Mouse (Mus musculus) C2C12 (cell line): ENCODE measurements at regions not wholly inside any gene's neighbourhood (a gene's known extent, or its start where the extent isn't known, plus 50 kb on each side); places are given as distances from the start of the nearest gene placed in this dataset.

Experiments used
- H3K27me3 ChIP-seq: one replicate; pipeline ENCODE4 v1.6.1; 2011; ENCODE audit not compliant: control insufficient read depth, insufficient read depth, insufficient read length
- H3K36me3 ChIP-seq: one replicate; pipeline ENCODE4 v1.6.1; 2011; ENCODE audit not compliant: control insufficient read depth, insufficient read depth
- H3K4me3 ChIP-seq: one replicate; pipeline ENCODE4 v1.5.1; 2011; ENCODE audit warnings: mild to moderate bottlenecking, control low read depth; ENCODE audit not compliant: poor library complexity, insufficient read depth, severe bottlenecking
- H3K79me2 ChIP-seq: one replicate; pipeline ENCODE4 v1.6.1; 2011; ENCODE audit not compliant: control insufficient read depth, insufficient read depth
- H3K79me3 ChIP-seq: one replicate; pipeline ENCODE4 v1.6.1; 2011; ENCODE audit warnings: low read depth, control low read depth
- H3ac ChIP-seq: one replicate; pipeline ENCODE3; 2011; ENCODE audit warnings: low read depth; ENCODE audit not compliant: control insufficient read depth, insufficient read length
- CEBPB ChIP-seq: IDR thresholded peaks from one replicate; pipeline ENCODE4 v1.6.1; 2011; ENCODE audit warnings: low read depth, mild to moderate bottlenecking, control low read depth, moderate library complexity
- CTCF ChIP-seq: IDR thresholded peaks from one replicate; pipeline ENCODE4 v1.5.1; 2011; ENCODE audit not compliant: control insufficient read depth, insufficient read depth, insufficient read length
- FOSL1 ChIP-seq: IDR thresholded peaks from one replicate; pipeline ENCODE4 v1.8.0; 2011; ENCODE audit warnings: mild to moderate bottlenecking, low read length; ENCODE audit not compliant: poor library complexity, insufficient read depth, severe bottlenecking
- MAX ChIP-seq: IDR thresholded peaks from one replicate; pipeline ENCODE4 v1.6.1; 2011; ENCODE audit warnings: mild to moderate bottlenecking, control low read depth
- MYOD1 ChIP-seq: IDR thresholded peaks from one replicate; pipeline ENCODE4 v1.6.1; 2011; ENCODE audit warnings: low read depth; ENCODE audit not compliant: control insufficient read depth, insufficient read length
- MYOG ChIP-seq: IDR thresholded peaks from one replicate; pipeline ENCODE4 v1.6.1; 2011; ENCODE audit not compliant: control insufficient read depth, insufficient read length; ENCODE audit errors: extremely low read depth
- USF1 ChIP-seq: IDR thresholded peaks from one replicate; pipeline ENCODE4 v1.6.1; 2011; ENCODE audit warnings: low read depth, mild to moderate bottlenecking, control low read depth, moderate library complexity

- peaks cover 10% of the 10 kb centered on the region for H3K27me3 ChIP-seq
- H3K4me3 ChIP-seq, result no peak overlapping the region
- no peaks in the 10 kb centered on the region for H3K36me3 ChIP-seq
- H3K79me2 ChIP-seq, result no peaks in the 10 kb centered on the region
- no peaks in the 10 kb centered on the region for H3K79me3 ChIP-seq
- no peak for TF ChIP-seq CTCF
- TF ChIP-seq MAX, result no peak
- no peak for TF ChIP-seq FOSL1
- TF ChIP-seq USF1, result no peak
- no peak for TF ChIP-seq MYOD1
- no peak for TF ChIP-seq CEBPB
- TF ChIP-seq MYOG, result no peak
- H3ac ChIP-seq, result no peak overlapping the region
These were observed 71.4 kb upstream of the Trpm1 start for GRCm38 (mm10) chr7:64082201-64082600.

GRCm38 (mm10) chr7:64081618-64082017 is 72.0 kb upstream of the Trpm1 start:
- Histone ChIP-seq H3K36me3 (no peaks in the 10 kb centered on the region), H3K79me2 (no peaks in the 10 kb centered on the region), H3K4me3 (no peak overlapping the region), H3ac (no peak overlapping the region), H3K27me3 (peaks cover 10% of the 10 kb centered on the region), H3K79me3 (no peaks in the 10 kb centered on the region)
- no peak for TF ChIP-seq CTCF
- no peak for TF ChIP-seq CEBPB
- no peak for TF ChIP-seq MAX
- TF ChIP-seq USF1, result no peak
- no peak for TF ChIP-seq FOSL1
- no peak for TF ChIP-seq MYOG
- no peak for TF ChIP-seq MYOD1

GRCm38 (mm10) chr7:64081019-64081418 is 72.6 kb upstream of the Trpm1 start:
- H3K36me3 ChIP-seq, result no peaks in the 10 kb centered on the region
- H3ac ChIP-seq, result no peak overlapping the region
- TF ChIP-seq CEBPB (no peak), USF1 (no peak), MAX (no peak), CTCF (no peak), MYOG (no peak), MYOD1 (no peak), FOSL1 (no peak)

GRCm38 (mm10) chr7:64079301-64079700 is 74.3 kb upstream of the Trpm1 start:
- H3K79me3 ChIP-seq, result no peaks in the 10 kb centered on the region
- H3K4me3 ChIP-seq, result no peak overlapping the region
- TF ChIP-seq FOSL1, result no peak
- TF ChIP-seq CTCF, result no peak
- no peak for TF ChIP-seq MAX
- TF ChIP-seq MYOD1, result no peak
- no peak for TF ChIP-seq CEBPB
- TF ChIP-seq MYOG, result no peak
- TF ChIP-seq USF1, result no peak

More at GRCm38 (mm10) chr7:64081019-64081418, 72.6 kb upstream of the Trpm1 start:
- Histone ChIP-seq H3K79me2 (no peaks in the 10 kb centered on the region), H3K79me3 (no peaks in the 10 kb centered on the region), H3K27me3 (peaks cover 10% of the 10 kb centered on the region), H3K4me3 (no peak overlapping the region)

GRCm38 (mm10) chr7:64078646-64079045 is 75.0 kb upstream of the Trpm1 start:
- no peak overlapping the region for H3K4me3 ChIP-seq
- TF ChIP-seq USF1, result no peak
- no peak for TF ChIP-seq MAX
- TF ChIP-seq MYOG, result no peak
- TF ChIP-seq FOSL1, result no peak
- no peak for TF ChIP-seq MYOD1
- no peak for TF ChIP-seq CTCF
- no peak for TF ChIP-seq CEBPB
- peaks cover 10% of the 10 kb centered on the region for H3K27me3 ChIP-seq
- H3K79me3 ChIP-seq, result no peaks in the 10 kb centered on the region
- no peaks in the 10 kb centered on the region for H3K79me2 ChIP-seq
- H3ac ChIP-seq, result no peak overlapping the region
- no peaks in the 10 kb centered on the region for H3K36me3 ChIP-seq

More at GRCm38 (mm10) chr7:64079301-64079700, 74.3 kb upstream of the Trpm1 start:
- no peaks in the 10 kb centered on the region for H3K79me2 ChIP-seq
- H3K27me3 ChIP-seq, result peaks cover 10% of the 10 kb centered on the region
- H3K36me3 ChIP-seq, result no peaks in the 10 kb centered on the region
- H3ac ChIP-seq, result no peak overlapping the region

GRCm38 (mm10) chr7:64077526-64077925 is 76.1 kb upstream of the Trpm1 start:
- no peak overlapping the region for H3ac ChIP-seq
- H3K36me3 ChIP-seq, result no peaks in the 10 kb centered on the region
- TF ChIP-seq FOSL1, result no peak
- no peaks in the 10 kb centered on the region for H3K79me2 ChIP-seq
- no peak overlapping the region for H3K4me3 ChIP-seq
- H3K79me3 ChIP-seq, result no peaks in the 10 kb centered on the region
- H3K27me3 ChIP-seq, result peaks cover under 1% of the 10 kb centered on the region
